Mouse (Mus musculus) erythroblast, embryonic 14.5 days (primary cell): ENCODE data around the gene Gtf2a1. TPM values are rescaled to one million over a fixed set of nuclear protein-coding genes. Genes with fewer than 3 reads are reported as not detected.
"Not testable (repeated sequence)": the region's sequence is repeated elsewhere in the genome, so short reads cannot be mapped to it uniquely, and the experiment has no call there.

Experiments
- H3K27me3 ChIP-seq: 2 replicates; pipeline ENCODE4 v1.6.1; 2012; ENCODE audit warnings: inconsistent platforms; ENCODE audit not compliant: control insufficient read depth
- H3K36me3 ChIP-seq: 2 replicates; pipeline ENCODE4 v1.6.1; 2012; ENCODE audit warnings: mild to moderate bottlenecking, inconsistent platforms; ENCODE audit not compliant: control insufficient read depth
- H3K4me1 ChIP-seq: 2 replicates; pipeline ENCODE4 v1.6.1; 2012; ENCODE audit warnings: inconsistent platforms; ENCODE audit not compliant: control insufficient read depth
- H3K4me3 ChIP-seq: replicated peaks from 2 replicates; pipeline ENCODE3; 2012; ENCODE audit warnings: moderate library complexity, mild to moderate bottlenecking, inconsistent platforms
- H3K9me3 ChIP-seq: 2 replicates; pipeline ENCODE4 v1.6.1; 2012; ENCODE audit warnings: low read length, inconsistent platforms, mixed read lengths; ENCODE audit not compliant: control insufficient read depth
- GATA1 ChIP-seq: IDR thresholded peaks from 2 replicates; pipeline ENCODE4 v1.6.1; 2012; ENCODE audit warnings: low read length, inconsistent platforms, mixed read lengths
- TAL1 ChIP-seq: IDR thresholded peaks from 3 replicates; pipeline ENCODE4 v1.6.1; 2012; ENCODE audit warnings: low read length, inconsistent platforms, mixed read lengths
- polyA plus RNA-seq: library from polyadenylated mRNA; stranded (reverse); fragments of >175 nt; gene quantifications from 2 replicates; pipeline ENCODE4 v1.2.3, GENCODE M21; 2012

The Gtf2a1 gene
- polyA plus RNA-seq, 1 experiment, result 0.80 TPM

- Histone ChIP-seq H3K4me3 (peak overlapping the region; percentile 94), H3K9me3 (no peaks in the 10 kb centered on the region), H3K27me3 (no peaks in the 10 kb centered on the region), H3K36me3 (peaks cover 10% of the 10 kb centered on the region), H3K4me1 (peaks cover 25% of the 10 kb centered on the region)
- TF ChIP-seq GATA1, result no peak
- no peak for TF ChIP-seq TAL1
These were observed 904 bp upstream of the Gtf2a1 start for GRCm38 (mm10) chr12:91591191-91591590.

GRCm38 (mm10) chr12:91590716-91591115 lies 429 bp upstream of the Gtf2a1 start:
- H3K9me3 ChIP-seq, result peaks cover 2% of the 10 kb centered on the region; the same call in 1 of the 2 replicates
- peak overlapping the region; percentile 94 for H3K4me3 ChIP-seq
- TF ChIP-seq TAL1 (no peak), GATA1 (no peak)
- H3K27me3 ChIP-seq, result no peaks in the 10 kb centered on the region
- peaks cover 28% of the 10 kb centered on the region for H3K4me1 ChIP-seq
- H3K36me3 ChIP-seq, result peaks cover 15% of the 10 kb centered on the region

- peaks cover 2% of the 10 kb centered on the region; the same call in 1 of the 2 replicates for H3K9me3 ChIP-seq
- peaks cover 32% of the 10 kb centered on the region for H3K4me1 ChIP-seq
- no peaks in the 10 kb centered on the region for H3K27me3 ChIP-seq
- peak overlapping the region; percentile 94 for H3K4me3 ChIP-seq
- TF ChIP-seq GATA1 (no peak), TAL1 (no peak)
- H3K36me3 ChIP-seq, result peaks cover 27% of the 10 kb centered on the region
These were observed 793 bp downstream of the Gtf2a1 start for GRCm38 (mm10) chr12:91589542-91589846.

GRCm38 (mm10) chr12:91588670-91589541 lies 1.4 kb downstream of the Gtf2a1 start:
- TF ChIP-seq TAL1 (no peak), GATA1 (no peak)
- Histone ChIP-seq H3K4me1 (peaks cover 34% of the 10 kb centered on the region), H3K36me3 (peaks cover 33% of the 10 kb centered on the region), H3K27me3 (no peaks in the 10 kb centered on the region), H3K4me3 (peak overlapping the region; percentile 94), H3K9me3 (peaks cover 2% of the 10 kb centered on the region; the same call in 1 of the 2 replicates)

- peaks cover 37% of the 10 kb centered on the region for H3K4me1 ChIP-seq
- H3K9me3 ChIP-seq, result peaks cover 2% of the 10 kb centered on the region; the same call in 1 of the 2 replicates
- H3K27me3 ChIP-seq, result no peaks in the 10 kb centered on the region
- peaks cover 39% of the 10 kb centered on the region for H3K36me3 ChIP-seq
- H3K4me3 ChIP-seq, result peak overlapping the region; percentile 94
- TF ChIP-seq TAL1, result no peak
- TF ChIP-seq GATA1, result no peak
These were observed 2.1 kb downstream of the Gtf2a1 start for GRCm38 (mm10) chr12:91588176-91588669.

GRCm38 (mm10) chr12:91587491-91588033 lies 2.7 kb downstream of the Gtf2a1 start:
- Histone ChIP-seq H3K4me1 (peaks cover 43% of the 10 kb centered on the region), H3K36me3 (peaks cover 46% of the 10 kb centered on the region), H3K9me3 (peaks cover 2% of the 10 kb centered on the region; the same call in 1 of the 2 replicates), H3K4me3 (peak overlapping the region; percentile 94), H3K27me3 (no peaks in the 10 kb centered on the region)
- TF ChIP-seq GATA1 (no peak), TAL1 (no peak)

- Histone ChIP-seq H3K9me3 (peaks cover 2% of the 10 kb centered on the region; the same call in 1 of the 2 replicates), H3K36me3 (peaks cover 51% of the 10 kb centered on the region), H3K4me3 (peak overlapping the region; percentile 94), H3K4me1 (peaks cover 47% of the 10 kb centered on the region), H3K27me3 (no peaks in the 10 kb centered on the region)
- TF ChIP-seq TAL1 (no peak), GATA1 (no peak)
These were observed 3.2 kb downstream of the Gtf2a1 start for GRCm38 (mm10) chr12:91587077-91587476.

GRCm38 (mm10) chr12:91585815-91586214 lies 4.5 kb downstream of the Gtf2a1 start:
- H3K4me1 ChIP-seq, result peaks cover 48% of the 10 kb centered on the region
- not testable (repeated sequence) for H3K27me3 ChIP-seq, H3K4me3 ChIP-seq, H3K9me3 ChIP-seq
- H3K36me3 ChIP-seq, result peaks cover 64% of the 10 kb centered on the region

GRCm38 (mm10) chr12:91585206-91585605 lies 5.1 kb downstream of the Gtf2a1 start:
- H3K4me1 ChIP-seq, result peaks cover 47% of the 10 kb centered on the region
- H3K27me3 ChIP-seq, result no peaks in the 10 kb centered on the region
- TF ChIP-seq TAL1 (no peak), GATA1 (no peak)
- no peak overlapping the region for H3K4me3 ChIP-seq
- peaks cover 70% of the 10 kb centered on the region for H3K36me3 ChIP-seq
- H3K9me3 ChIP-seq, result peaks cover 2% of the 10 kb centered on the region; the same call in 1 of the 2 replicates
